Mouse (Mus musculus): Measurements from ENCODE around the gene Actr6. TPM values are rescaled to one million over a fixed set of nuclear protein-coding genes. Genes with fewer than 3 reads are reported as not detected.

The Actr6 gene
- 10 to 100 TPM; 35.5 to 51.3 TPM for polyA plus RNA-seq (2017; shearing (Covaris generic))

GRCm38 (mm10) chr10:89732001-89732794 is at the start of gene Actr6:
Actr6 (minus strand) TSS chr10:89732295.
- ATAC-seq = peak; percentile 100

GRCm38 (mm10) chr10:89776029-89776428 is 43.9 kb upstream of the Actr6 start:
- no peak for ATAC-seq

GRCm38 (mm10) chr10:89771894-89772293 is 39.8 kb upstream of the Actr6 start:
- ATAC-seq = peak; percentile 39

GRCm38 (mm10) chr10:89769096-89769495 is 37.0 kb upstream of the Actr6 start:
- no peak for ATAC-seq

- ATAC-seq = no peak
Measured at GRCm38 (mm10) chr10:89768352-89769020, 36.4 kb upstream of the Actr6 start.

GRCm38 (mm10) chr10:89765790-89766714 is 34.0 kb upstream of the Actr6 start:
- peak; percentile 38 for ATAC-seq

GRCm38 (mm10) chr10:89764457-89765121 is 32.5 kb upstream of the Actr6 start:
- peak; percentile 77 for ATAC-seq

GRCm38 (mm10) chr10:89760772-89761171 is 28.7 kb upstream of the Actr6 start:
- ATAC-seq = no peak

- ATAC-seq = no peak
Measured at GRCm38 (mm10) chr10:89755231-89755630, 23.1 kb upstream of the Actr6 start.

- ATAC-seq = no peak
Measured at GRCm38 (mm10) chr10:89751069-89751468, 19.0 kb upstream of the Actr6 start.

GRCm38 (mm10) chr10:89748619-89749018 is 16.5 kb upstream of the Actr6 start:
- ATAC-seq = no peak

GRCm38 (mm10) chr10:89747911-89748310 is 15.8 kb upstream of the Actr6 start:
- ATAC-seq = no peak

- ATAC-seq = peak; percentile 63
Measured at GRCm38 (mm10) chr10:89747221-89747905, 15.3 kb upstream of the Actr6 start.

- no peak for ATAC-seq
Measured at GRCm38 (mm10) chr10:89746581-89746980, 14.5 kb upstream of the Actr6 start.

- peak; percentile 11 for ATAC-seq
Measured at GRCm38 (mm10) chr10:89745666-89746020, 13.5 kb upstream of the Actr6 start.

- ATAC-seq = peak; percentile 71
Measured at GRCm38 (mm10) chr10:89744871-89745665, 13.0 kb upstream of the Actr6 start, which contains the start of gene Uhrf1bp1l. Uhrf1bp1l (plus strand) TSS chr10:89744991.

GRCm38 (mm10) chr10:89744341-89744740 is 12.2 kb upstream of the Actr6 start:
- no peak for ATAC-seq

- ATAC-seq = no peak
Measured at GRCm38 (mm10) chr10:89743266-89743665, 11.2 kb upstream of the Actr6 start.

GRCm38 (mm10) chr10:89740995-89741394 is 8.9 kb upstream of the Actr6 start:
- no peak for ATAC-seq

- no peak for ATAC-seq
Measured at GRCm38 (mm10) chr10:89739703-89740102, 7.6 kb upstream of the Actr6 start.

GRCm38 (mm10) chr10:89738395-89738794 is 6.3 kb upstream of the Actr6 start:
- ATAC-seq = no peak

Measured in CD4-positive, CD25-positive, alpha-beta regulatory T cell, adult 4 months (primary cell).